Mouse (Mus musculus): ENCODE measurements around the gene Ube2l3.
A peak's percentile ranks its signal among the peaks of the same experiment; 100 is the strongest.
"Not testable (repeated sequence)": the region's sequence is repeated elsewhere in the genome, so short reads cannot be mapped to it uniquely, and the experiment has no call there.

The Ube2l3 gene

DNA sequence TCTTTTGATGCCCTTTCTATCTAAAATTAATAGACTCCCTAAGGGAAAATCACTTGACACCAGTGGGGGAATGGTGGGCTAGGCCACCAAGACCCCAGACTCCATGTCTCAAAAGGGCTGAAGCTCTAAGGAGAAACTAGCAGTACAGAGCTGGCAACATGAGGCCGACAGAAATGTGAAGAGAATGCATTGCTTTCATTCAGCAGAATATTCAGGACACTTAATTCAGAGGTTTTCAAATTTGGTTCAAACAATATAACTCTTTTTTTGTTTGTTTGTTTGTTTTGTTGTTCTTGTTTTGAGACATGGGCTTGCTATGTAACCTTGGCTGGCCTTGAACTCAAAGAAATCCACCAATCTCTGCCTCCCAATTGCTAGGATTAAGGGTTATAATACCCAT, at the start of gene Ube2l3:
Gene Ube2l3 (minus strand): TSS at position 101 of the 400 bp plus-strand sequence.
- DNase-seq: no peak

DNA sequence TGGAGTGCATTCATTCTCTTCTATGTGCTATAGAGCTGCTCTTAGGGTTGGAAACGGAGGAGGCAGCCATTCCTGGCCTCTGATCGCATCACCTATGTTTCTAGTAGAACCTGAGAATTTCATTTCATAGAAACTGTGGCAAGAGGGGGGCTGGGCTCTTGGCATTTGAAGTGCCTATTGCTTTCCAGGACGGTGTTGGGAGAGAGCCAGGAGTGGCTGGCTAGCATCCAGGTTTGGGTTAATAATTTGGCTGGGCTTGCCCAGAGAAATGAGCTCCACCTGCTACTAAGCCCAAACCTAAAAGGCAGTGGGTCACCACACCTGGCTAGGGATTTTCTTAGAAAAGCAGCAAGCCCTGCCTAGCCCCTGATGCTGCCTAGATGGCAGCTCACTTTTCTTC, 49.1 kb upstream of the Ube2l3 start:
- DNase-seq: peak; percentile 77 to 81

DNA sequence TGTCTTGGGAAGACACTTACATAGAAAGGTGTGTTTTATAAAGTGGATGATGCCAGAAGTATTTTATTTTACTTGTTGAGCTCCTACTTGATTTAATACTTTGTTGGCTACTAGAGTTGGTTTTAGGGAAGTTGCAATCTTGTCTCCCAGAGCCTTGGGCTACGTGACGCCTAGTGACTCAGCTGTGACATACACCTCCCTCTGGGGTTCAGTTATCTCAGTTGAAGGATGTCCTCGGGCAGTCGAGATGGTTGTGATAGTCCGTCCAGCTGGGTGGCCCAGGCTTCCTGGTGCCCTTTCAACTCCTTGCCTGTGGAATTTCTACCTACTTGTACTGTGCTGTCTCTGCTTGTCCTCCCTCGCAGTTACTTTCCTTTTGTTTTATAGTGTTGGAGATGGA, 46.7 kb upstream of the Ube2l3 start:
- DNase-seq: no peak

DNA sequence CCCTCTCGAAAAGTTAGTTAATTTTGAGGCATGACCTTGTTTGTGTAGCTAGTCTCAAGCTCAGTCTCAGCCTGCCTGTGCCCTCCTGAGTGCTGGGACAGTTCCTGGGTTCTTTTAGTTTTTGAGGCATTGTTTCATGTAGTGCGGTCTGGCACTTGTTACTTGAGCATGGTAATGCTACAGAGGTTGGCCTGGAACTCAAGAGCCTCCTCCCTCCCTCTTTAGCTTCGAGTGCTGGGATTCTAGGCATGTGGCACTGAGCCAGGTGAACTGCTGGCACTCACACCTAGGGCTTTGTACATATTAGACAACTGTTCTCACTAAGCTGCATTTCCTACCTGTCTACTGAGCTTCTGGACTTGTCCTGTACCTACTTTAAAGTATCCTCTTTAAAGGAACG, 45.3 kb upstream of the Ube2l3 start:
- peak; percentile 34 to 38 for DNase-seq

DNA sequence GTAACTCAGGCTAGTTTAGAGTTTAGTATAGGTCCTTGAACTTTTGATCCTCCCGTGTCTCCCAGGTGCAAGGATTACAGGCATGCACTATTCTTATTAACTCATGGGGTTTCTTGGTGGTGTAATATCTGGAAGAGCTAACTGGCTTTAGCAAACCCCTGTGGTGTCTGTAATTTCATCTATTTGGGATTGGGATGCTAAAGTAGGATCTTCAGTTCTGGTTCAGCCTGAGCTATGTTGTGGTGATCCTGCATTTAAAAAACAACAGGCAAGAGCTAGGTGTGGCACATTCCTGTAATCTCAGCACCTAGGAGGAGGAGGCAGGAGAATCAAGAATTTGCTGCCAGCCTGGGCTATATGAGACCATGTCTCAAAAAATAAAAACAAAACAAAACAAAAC, 42.5 kb upstream of the Ube2l3 start:
- no peak for DNase-seq

DNA sequence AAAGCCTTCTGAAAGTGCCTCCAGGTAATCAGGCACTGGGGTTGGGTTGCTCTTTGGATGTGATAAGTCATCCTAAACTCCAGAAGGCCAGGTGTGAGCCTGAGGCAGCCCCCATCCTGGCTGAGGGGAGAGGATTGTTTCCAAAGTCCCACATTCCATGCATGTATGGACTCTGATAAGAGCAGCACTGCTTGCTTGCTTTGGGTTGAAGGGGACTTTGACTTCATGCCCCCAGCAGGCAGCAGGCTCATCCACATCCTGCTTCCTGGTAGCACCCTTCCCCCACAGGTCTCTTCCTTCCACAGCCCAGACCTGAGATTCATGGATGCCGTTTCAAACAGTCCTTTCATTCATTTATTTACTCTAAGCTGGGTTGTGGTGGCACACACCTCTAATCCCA, 41.3 kb upstream of the Ube2l3 start:
- DNase-seq: no peak

DNA sequence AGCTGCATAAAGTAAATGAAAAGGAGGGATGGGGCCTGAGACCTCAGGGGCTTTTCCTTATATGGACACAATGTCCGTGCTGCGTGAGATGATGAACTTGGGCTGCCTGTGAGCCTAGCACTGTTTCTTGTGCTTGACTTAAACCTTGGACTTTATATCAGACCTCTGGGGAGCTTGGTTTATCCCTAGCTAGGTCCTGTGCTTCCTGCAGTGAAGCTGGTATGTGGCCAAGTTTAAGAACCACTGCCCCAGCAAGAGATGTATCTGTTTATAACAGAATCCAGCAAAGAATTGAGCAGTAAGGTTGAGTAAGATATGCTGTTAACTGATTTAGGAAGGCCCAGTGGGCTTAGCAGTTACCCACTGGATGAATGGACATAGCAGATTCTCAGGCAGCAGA, 37.0 kb upstream of the Ube2l3 start:
- no peak for DNase-seq

DNA sequence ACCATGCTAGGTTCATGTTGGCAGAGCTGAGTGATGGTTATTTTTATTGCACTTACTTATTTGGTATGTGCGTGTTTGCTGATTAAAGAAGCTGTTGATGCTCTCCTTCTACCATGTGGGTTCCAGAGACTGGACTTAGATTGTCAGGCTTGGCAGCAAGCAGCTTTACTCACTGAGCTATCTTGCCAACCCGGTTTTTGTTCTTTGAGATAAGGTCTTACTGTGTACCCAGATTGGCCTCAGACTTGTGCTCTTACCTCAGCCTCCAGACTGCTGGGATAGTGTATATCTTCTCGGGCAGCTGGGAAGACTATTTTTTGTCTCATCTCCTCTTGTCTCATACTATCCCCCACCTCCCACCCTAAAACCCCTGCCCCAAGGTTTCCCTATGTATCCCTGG, 35.2 kb upstream of the Ube2l3 start:
- DNase-seq: no peak

DNA sequence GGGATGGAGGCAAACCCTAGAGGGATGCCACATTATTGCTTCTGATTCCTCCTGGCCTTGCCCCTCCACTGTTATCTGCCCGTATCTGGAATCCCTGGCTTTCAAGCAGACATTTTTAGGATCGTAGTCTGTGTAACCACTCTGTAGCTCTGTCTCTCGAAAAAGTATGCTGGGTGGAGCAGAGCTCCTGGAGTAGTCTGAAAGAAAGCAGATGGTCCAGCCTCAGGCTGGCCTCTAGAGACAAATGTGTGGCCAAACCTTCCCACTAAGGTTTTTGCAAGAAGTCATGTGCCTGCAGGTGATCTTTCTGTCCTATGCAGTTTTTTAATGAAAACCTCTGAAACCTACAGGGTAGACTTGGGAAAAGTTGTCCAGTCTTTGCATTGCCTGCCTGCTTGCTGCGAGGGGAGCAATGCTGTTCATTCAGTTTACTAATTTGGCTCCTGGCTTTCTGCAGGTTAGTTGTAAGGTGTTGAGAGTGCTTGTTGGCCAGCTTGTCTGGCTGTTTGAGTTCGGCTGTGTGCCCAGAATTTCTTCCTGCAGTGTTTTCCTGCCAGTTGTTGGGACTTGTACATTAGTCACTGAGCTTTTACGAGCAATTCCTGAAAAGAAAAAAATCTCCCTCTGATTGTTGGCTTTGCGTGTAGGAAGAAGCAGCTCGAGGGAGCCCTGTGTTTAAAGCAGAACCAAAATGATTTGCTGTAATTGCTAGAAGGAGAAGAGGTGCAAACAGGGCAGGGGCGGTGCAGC, 32.6 kb upstream of the Ube2l3 start:
- peak; percentile 23 to 32 for DNase-seq

DNA sequence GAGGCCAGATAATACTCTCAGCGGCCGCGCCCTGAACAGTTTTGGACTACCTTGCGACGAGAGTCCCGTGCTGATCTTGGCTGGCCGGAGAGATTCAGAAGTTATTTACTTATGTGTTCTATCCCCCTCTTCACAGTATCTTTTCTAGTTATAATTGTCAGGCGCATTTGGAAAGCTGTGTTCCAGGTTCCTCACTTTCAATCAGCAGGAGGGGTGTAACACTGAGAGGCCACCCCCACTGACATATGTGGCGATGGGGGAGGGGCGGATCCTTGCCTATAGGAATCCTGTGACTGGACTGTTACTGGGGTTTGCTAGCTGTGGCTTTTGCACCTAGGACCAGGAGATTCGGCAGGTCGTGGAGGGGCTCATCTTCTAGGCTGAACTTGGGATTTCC, 32.0 kb upstream of the Ube2l3 start:
- peak; percentile 51 to 57 for DNase-seq

DNA sequence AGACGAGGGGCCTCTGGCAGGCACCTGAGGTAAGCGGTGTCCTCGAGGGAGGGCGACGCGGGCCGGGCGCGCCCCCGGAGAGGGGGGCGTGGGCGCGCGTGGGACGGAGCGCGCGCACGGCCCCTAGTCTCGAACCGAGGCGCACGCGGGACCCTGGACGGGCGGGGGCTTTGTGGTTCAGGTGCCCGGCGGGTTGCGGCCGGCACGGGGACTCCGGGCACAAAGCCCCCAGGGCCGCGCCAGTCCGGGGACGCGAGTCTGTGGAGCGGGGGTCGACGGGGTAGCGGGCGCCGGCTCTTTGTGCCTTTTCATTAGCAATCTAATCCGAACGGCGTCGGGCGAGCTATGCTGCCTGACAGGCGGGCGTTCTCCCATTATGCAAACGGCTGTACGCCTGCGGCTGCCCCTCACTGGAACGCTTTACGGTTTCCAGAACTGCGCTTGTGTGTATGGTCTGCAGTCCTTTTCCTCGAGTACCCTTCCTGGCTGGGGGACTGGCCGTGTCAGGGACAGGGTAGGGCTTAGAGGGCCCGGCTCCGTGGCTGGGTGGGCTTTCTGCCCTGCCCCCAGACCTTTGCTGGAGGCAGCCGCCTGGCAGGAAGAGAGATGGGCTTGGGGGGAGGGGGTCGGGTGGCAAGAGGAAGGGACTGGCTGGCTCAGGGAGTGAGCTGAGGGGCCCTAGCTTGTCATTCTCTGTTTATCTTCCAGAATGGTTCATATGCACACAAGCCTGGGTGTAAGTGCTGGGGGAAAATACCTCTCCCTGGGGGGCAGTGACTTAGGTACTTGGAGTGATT, 31.5 kb upstream of the Ube2l3 start:
- DNase-seq: peak in 1 of 2 experiments; percentile 28

DNA sequence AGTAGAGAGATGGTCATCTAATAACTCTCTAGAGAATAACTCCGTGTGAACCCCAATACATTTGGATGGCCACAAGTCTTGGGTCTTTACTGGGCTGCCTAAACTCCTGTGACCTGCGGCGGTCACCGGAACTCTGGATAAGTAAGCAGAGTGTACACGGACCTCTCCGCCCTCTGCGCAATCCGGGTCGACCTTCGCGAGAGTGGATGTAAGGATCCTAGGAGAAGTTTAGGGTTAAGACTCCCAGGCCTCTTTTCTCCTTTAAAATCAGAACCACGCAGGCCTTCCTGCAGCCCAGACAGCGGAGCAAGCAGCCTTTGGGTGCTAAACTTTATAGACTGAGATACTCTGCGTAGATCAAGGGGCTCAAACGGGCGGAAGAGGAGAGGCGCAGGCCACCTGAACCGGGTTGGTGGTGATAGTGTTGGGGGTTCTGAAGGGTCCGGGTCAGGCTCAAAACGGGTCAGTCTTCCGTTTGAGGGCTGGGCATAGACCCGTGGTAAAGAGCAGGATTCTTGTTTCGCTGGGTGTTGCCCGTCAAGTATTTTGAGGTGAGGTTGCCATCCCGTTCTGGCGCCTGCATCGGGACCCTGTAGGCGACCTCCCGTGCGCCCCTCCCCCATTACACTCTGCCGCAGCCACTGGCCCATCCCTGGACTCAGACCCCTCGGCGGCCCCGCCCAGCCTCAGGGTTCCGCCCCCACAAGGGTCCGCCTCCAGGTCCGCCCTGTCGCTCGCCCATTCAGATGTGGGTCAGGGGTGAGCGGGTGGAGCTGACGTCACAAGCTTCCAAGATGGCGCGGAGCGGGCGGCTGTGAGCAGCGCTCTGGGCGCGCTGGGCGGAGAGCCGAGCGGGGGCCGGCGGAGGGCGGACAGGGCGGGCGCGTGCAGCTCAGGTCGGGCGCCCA, 30.6 kb upstream of the Ube2l3 start, which contains the start of gene Hic2:
Gene Hic2 (plus strand): TSS at position 779 of the 908 bp plus-strand sequence.
- DNase-seq: peak; percentile 93 to 96

DNA sequence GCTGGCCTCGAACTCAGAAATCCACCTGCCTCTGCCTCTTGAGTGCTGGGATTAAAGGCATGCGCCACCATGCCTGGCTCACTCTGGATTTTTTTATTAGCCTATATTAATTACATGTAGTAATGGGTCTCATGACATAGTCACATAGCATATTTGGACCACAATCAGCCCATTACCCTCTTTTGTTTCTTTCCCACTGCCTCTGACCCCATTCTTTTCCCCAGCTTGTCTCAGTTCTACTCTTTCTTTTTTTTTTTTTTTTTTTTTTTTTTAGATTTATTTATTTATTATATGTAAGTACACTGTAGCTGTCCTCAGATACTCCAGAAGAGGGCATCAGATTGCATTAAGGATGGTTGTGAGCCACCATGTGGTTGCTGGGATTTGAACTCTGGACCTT, 29.1 kb upstream of the Ube2l3 start:
- not testable (repeated sequence) for DNase-seq

DNA sequence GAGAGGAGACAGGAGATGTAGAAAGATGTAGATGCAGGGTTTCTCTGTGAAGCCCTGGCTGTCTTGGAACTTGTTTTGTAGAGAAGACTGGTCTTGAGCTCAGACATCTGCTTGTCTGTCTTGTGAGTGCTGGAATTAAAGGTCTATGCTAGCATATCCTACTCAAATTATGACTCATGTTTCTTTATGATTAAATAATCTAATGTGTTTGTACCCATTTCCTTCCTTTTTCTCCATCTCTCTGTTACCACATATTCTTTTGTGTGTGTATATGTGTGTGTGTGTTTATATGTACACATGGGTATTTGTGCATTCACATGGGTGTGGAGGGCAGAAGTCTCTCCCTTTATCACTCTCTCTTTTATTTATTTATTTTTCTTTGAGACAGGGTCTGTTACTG, 24.0 kb upstream of the Ube2l3 start:
- no peak for DNase-seq

DNA sequence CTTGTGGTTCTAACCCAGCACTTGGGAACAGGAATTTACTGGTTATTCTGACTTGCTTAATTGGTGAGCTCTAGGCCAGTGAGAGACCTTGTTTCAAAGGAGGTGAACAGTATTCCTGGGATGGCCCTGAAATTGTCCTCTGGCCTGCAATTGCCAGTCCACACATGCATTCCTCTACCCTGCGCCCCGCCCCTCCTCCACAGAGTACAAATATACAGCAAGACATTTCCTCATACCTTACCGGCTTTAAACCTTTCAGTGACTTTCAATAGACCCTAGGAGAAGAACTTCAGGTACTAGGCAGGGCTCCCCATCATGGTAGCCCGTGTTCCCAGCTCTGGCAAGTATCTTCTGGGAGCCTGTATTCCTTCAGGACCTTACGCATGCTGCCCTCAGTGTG, 23.1 kb upstream of the Ube2l3 start:
- no peak for DNase-seq

DNA sequence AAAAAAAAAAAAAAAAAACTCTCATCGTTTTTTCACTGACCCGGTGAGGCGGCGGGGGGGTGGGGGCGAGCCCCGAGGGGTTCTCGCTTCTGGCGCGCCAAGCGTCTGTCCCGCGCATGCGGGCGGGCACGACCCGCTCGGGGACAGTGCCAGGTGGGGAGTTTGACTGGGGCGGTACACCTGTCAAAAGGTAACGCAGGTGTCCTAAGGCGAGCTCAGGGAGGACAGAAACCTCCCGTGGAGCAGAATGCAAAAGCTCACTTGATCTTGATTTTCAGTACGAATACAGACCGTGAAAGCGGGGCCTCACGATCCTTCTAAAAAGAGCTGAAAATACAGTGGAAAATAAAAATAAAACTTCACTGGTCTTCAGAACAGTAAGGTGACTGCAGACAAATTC, 19.7 kb upstream of the Ube2l3 start:
- peak; percentile 97 to 99 for DNase-seq

DNA sequence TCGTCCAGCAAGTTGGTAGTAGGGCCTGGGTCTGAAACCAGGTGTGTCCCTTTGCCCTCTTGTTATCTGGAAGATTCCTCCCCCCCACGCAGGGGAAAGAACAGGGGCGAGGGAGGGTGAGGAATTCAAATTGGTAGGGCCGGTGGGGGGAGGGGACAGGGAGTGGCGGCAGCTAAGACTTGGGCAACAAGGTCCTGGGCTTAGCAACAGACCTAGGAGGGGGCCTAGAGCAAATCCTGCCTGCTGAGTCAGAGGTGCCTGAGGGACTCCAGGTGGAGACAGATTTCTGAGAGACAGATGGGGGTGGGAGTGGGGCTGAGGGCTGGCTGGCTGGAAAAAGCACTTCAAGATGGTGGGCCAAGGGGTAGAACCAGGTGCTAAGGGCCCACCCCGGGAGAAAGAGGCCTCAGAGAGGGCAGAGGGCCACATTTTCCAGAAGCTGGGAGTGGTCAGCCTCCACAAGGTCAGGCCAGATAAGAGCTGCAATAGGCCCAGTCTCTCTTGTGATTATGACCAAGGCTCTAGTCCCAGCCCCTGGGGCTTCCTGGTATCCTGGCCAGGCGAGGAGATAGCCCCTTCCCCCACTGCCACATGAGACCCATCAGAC, 17.8 kb upstream of the Ube2l3 start:
- DNase-seq: no peak

DNA sequence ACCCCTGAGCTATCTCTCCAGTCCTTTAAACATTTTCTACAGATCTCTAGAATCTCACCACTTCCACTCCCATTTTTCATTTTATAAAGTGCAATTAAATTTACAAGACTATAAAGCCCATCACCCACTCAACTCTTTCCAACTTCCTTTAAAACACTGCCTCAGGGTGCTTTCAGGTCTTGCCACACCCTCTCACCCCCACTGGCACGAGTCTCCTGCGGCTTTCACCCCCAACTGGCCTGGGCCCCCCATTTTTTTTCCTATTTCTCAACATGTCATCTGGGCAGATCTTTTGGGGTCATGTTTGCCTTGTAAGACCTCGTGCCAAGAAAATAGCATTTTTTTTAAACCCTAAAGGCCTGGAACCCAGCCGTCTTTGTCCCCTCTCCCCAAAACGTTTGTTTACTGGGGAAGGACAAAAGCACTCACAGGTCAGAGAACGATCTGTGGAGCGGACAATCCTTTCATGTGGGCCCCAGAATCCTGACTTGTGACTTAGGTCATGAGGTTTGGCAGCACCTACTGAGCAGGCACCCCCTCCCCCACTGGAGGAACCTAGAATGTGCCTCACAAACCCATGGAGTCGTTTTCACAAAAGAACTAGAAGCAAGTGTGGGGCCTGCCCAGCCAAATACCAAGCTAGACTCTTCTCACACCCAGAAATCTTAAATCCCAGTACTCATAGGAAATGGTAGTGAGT, 14.6 kb upstream of the Ube2l3 start:
- no peak for DNase-seq

DNA sequence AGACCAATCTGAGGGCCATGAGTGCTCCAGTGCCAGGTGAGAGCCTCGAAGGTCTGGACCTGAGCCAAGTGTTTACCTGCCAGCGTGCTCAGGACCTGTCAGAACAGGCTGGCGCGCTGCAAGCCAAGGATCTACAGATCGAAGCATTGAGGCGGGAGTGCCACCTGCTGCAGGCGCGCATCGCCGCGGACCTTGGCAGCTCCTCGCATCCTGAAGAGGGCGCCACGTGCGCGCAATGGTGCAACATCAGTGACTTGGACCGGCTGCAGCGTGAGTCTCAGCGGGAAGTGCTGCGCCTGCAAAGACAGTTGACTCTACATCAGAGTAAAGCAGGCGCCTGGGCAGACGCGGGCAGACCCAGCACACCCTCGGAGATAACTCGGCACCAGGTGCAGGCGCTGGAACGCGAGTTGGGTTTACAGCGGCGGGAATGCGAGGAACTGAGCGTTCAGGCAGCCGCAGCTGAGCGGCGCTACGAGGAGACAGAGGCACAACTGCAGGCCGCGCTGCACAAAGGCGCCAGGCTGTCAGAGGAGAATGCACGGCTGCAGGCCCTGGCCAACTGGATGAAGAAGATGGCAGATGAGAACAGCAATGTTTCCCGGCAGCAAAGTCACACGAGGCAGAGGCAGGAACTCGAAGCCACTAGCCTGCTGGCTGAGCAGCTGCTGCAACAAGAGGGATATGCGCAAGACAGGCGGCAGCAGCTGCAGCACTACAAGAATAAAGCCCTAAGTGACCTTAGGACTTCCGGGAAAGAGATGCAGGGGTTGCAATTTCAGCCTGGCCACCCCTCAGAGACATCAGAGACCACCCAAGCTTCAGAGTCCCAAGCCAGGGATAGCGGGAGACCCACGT, 7.8 kb upstream of the Ube2l3 start:
- DNase-seq: peak; percentile 90 to 92

DNA sequence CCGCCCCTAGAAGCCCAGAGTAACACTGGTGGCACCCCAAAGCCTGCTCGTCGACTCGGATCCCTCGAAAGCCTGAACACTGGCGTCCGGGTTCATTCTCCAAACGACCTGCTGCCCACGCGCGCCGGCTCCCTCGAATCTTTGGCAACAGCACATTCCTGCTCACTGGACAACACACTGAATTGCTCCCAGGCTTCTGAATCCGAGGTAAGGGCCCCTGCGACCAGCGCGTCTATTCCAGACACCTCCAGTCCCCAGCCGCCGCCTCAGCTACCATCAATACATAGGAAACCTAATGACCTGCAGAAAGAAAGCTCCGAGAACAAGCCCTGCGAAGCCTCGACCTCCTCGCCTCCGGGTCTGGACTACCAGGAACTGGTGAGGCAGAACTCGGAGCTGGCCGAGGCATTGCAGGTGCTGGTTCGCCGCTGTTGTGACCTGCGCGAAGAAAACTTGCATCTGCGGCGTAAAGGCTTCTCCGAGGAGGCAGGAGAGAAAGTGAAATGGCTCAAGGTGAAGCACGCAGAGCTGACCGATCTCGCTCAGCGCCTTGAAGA, 7.0 kb upstream of the Ube2l3 start:
- no peak for DNase-seq

Data from cerebellum, adult 18-20 months (tissue).